Mouse (Mus musculus): ENCODE data around the gene Dock7. TPM values are rescaled to one million over a fixed set of nuclear protein-coding genes. Genes with fewer than 3 reads are reported as not detected.

Dock7 gene
- total and polyA plus RNA-seq, 3 experiments = 8.8 to 11.0 (median 10.5) TPM

DNA sequence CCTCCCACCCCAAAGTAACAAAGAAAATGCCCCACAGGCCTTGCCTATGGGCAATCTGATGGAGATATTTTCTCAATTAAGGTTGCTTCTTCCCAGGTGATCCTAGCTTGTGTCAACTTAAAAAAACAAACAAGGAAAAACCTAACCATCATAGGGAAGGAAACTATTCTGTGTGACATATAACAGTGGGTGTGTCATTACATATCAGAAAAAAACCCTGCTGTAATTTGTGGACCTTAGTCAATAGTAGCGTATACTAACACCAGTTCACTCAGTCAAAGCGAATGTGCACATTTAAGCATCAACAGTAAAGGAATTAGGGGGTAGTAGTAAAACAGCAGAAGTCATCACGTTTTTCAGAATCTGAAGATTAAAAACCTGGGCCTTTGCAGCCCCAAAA, 28.9 kb downstream of the Dock7 start:
- no peak overlapping the region for H3K4me3 ChIP-seq
- no peak overlapping the region for H3K27ac ChIP-seq
- H3K4me1 ChIP-seq (ENCODE audit: control insufficient read depth, insufficient read depth, low read length) = peaks cover 2% of the 10 kb centered on the region
- H3K36me3 ChIP-seq (ENCODE audit: control insufficient read depth, insufficient read depth, low read length) = no peaks in the 10 kb centered on the region
- H3K9ac ChIP-seq (ENCODE audit: low read depth, low read length) = no peak overlapping the region
- no peaks in the 10 kb centered on the region for H3K27me3 ChIP-seq (ENCODE audit: control insufficient read depth, insufficient read depth, low read length)
- DNase-seq = no peak
- H3K79me2 ChIP-seq (replicated peaks; ENCODE audit: control insufficient read depth, insufficient read depth, low read length) = no peaks in the 10 kb centered on the region
- intact Hi-C loops (cut with DNase I) = no loop called here
- TF ChIP-seq POLR2A (IDR thresholded peaks at IDR 0.05; ENCODE audit: insufficient read depth, low read depth, low read length) = no peak
- TF ChIP-seq CTCF (IDR thresholded peaks at IDR 0.05) = no peak
- TF ChIP-seq EP300 (IDR thresholded peaks at IDR 0.05; ENCODE audit: insufficient read depth, low read depth, low read length) = no peak
- 94% methylated on average over 3 of the region's 3 CpGs for WGBS

DNA sequence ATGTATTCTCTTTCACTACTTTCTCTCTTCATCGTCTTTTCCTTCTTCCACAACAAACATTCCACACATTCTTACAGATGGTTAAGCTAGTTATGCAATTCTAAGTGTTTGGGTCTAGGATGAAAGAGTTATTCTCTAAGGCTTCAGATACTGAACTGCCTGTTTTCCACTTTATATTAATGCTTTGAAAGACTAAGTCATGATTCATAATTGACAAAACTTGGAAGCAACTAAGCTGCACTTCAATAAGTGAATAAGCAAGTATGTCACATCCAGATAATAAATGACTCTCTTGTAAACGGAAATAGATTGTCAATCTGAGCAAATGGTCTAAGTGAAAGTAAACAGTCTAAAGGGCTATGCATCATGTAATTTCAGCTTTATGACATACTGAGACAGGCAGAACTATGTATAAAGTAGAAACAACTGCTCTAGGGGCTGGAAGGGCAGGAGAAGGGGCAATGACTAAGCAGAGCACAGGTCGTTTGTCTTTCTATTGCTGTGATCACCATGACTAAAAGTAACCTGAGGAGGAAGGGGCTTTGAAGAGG, 29.5 kb downstream of the Dock7 start:
- H3K9ac ChIP-seq (ENCODE audit: low read depth, low read length) = no peak overlapping the region
- WGBS = 42% methylated on average over 3 of the region's 3 CpGs
- H3K4me3 ChIP-seq = no peak overlapping the region
- no peaks in the 10 kb centered on the region for H3K27me3 ChIP-seq (ENCODE audit: control insufficient read depth, insufficient read depth, low read length)
- H3K27ac ChIP-seq = no peak overlapping the region
- intact Hi-C loops (cut with DNase I) = no loop called here
- no peaks in the 10 kb centered on the region for H3K79me2 ChIP-seq (replicated peaks; ENCODE audit: control insufficient read depth, insufficient read depth, low read length)
- peaks cover 2% of the 10 kb centered on the region for H3K4me1 ChIP-seq (ENCODE audit: control insufficient read depth, insufficient read depth, low read length)
- no peaks in the 10 kb centered on the region for H3K36me3 ChIP-seq (ENCODE audit: control insufficient read depth, insufficient read depth, low read length)
- TF ChIP-seq CTCF (IDR thresholded peaks at IDR 0.05) (no peak), EP300 (IDR thresholded peaks at IDR 0.05; ENCODE audit: insufficient read depth, low read depth, low read length) (no peak), POLR2A (IDR thresholded peaks at IDR 0.05; ENCODE audit: insufficient read depth, low read depth, low read length) (no peak)
- DNase-seq = no peak

DNA sequence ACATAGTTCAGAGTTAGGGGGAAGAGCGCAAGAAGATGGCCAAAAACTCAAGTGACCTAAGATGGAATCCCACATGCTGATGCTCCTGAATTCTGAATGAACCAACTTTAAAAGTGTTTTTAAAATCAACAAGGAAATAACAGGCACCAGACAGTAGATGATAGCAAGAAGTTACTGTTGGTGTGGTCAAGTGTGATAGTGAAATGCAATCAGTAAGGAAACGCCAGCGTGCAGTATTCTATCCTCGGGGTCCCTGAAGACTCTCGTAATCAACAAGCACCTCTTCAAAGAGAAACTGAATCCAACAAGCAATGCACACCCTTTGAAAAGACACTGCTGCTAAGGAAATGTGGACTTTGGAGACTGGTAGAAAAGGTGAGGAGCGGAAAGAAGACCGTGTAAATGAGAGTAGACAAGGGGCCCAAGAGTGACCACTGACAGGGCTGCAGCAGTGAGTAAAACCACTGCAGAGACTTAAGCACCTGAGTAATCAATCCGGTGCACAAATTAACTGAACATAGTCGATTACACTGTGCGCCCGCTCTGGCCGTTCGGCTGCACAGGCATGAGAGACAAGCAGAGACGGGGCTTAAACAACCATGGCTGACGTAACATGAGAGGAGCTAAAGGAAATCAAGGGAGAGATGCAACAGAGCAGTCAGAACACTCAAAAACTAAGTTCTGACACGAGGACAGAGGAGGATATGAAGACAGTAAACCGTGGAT, 32.8 kb downstream of the Dock7 start:
- Histone ChIP-seq H3K27me3 (ENCODE audit: control insufficient read depth, insufficient read depth, low read length) (no peaks in the 10 kb centered on the region), H3K79me2 (replicated peaks; ENCODE audit: control insufficient read depth, insufficient read depth, low read length) (no peaks in the 10 kb centered on the region), H3K4me3 (no peak overlapping the region), H3K4me1 (ENCODE audit: control insufficient read depth, insufficient read depth, low read length) (peaks cover 2% of the 10 kb centered on the region), H3K36me3 (ENCODE audit: control insufficient read depth, insufficient read depth, low read length) (no peaks in the 10 kb centered on the region), H3K27ac (no peak overlapping the region), H3K9ac (ENCODE audit: low read depth, low read length) (no peak overlapping the region)
- DNase-seq = no peak
- WGBS = 90% methylated on average over 17 of the region's 17 CpGs
- TF ChIP-seq EP300 (IDR thresholded peaks at IDR 0.05; ENCODE audit: insufficient read depth, low read depth, low read length) = no peak
- no peak for TF ChIP-seq CTCF (IDR thresholded peaks at IDR 0.05)
- no peak for TF ChIP-seq POLR2A (IDR thresholded peaks at IDR 0.05; ENCODE audit: insufficient read depth, low read depth, low read length)
- intact Hi-C loops (cut with DNase I) = no loop called here

DNA sequence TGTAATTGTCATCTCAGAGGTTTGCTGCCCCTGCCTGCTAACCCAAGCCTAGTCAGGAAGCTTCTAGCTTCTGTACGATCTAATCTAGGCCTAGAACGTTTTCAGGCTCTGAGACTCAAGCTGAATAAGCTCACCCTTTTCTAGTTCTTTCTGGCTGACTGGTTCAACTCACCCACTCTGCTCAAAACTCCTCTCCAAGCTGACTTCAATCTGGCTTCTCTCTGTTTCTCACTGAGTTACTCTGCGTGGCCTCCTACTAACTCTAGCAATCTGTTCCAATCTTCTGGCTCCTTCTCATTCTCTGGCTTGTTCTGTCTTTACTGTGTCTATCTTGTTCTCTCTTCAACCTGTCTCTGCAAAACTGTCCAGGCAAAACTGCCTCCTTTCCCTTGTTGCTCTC, 36.9 kb downstream of the Dock7 start:
- no peak overlapping the region for H3K4me3 ChIP-seq
- TF ChIP-seq EP300 (IDR thresholded peaks at IDR 0.05; ENCODE audit: insufficient read depth, low read depth, low read length) = no peak
- no peak for TF ChIP-seq CTCF (IDR thresholded peaks at IDR 0.05)
- TF ChIP-seq POLR2A (IDR thresholded peaks at IDR 0.05; ENCODE audit: insufficient read depth, low read depth, low read length) = no peak
- H3K27ac ChIP-seq = no peak overlapping the region
- intact Hi-C loops (cut with DNase I) = no loop called here
- no peaks in the 10 kb centered on the region for H3K36me3 ChIP-seq (ENCODE audit: control insufficient read depth, insufficient read depth, low read length)
- no peaks in the 10 kb centered on the region for H3K4me1 ChIP-seq (ENCODE audit: control insufficient read depth, insufficient read depth, low read length)
- DNase-seq = no peak
- no peak overlapping the region for H3K9ac ChIP-seq (ENCODE audit: low read depth, low read length)
- no peaks in the 10 kb centered on the region for H3K79me2 ChIP-seq (replicated peaks; ENCODE audit: control insufficient read depth, insufficient read depth, low read length)
- no peaks in the 10 kb centered on the region for H3K27me3 ChIP-seq (ENCODE audit: control insufficient read depth, insufficient read depth, low read length)
- WGBS = 78% methylated on average over 3 of the region's 3 CpGs

DNA sequence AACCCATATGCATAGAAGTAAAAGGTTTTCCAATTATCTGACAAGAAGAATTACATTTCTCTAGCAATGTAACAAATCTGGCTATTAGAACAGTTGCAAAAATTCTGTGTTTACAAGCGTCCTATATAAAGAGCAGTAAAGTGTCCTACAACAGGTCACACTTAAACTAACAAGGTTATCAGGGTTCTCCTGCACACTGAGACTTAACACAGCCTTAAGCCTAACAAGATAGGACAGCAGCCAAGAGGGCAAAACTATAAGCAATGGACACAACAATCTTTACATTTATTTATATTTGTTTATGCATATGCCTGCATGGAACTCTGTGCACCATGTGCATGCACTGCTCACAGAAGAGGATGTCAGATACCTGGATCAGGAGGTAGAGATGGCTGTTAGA, 39.5 kb downstream of the Dock7 start:
- H3K9ac ChIP-seq (ENCODE audit: low read depth, low read length) = no peak overlapping the region
- no peak for TF ChIP-seq CTCF (IDR thresholded peaks at IDR 0.05)
- TF ChIP-seq POLR2A (IDR thresholded peaks at IDR 0.05; ENCODE audit: insufficient read depth, low read depth, low read length) = no peak
- DNase-seq = no peak
- no peaks in the 10 kb centered on the region for H3K79me2 ChIP-seq (replicated peaks; ENCODE audit: control insufficient read depth, insufficient read depth, low read length)
- intact Hi-C loops (cut with DNase I) = no loop called here
- H3K4me1 ChIP-seq (ENCODE audit: control insufficient read depth, insufficient read depth, low read length) = no peaks in the 10 kb centered on the region
- no peak overlapping the region for H3K27ac ChIP-seq
- no peak overlapping the region for H3K4me3 ChIP-seq
- H3K27me3 ChIP-seq (ENCODE audit: control insufficient read depth, insufficient read depth, low read length) = no peaks in the 10 kb centered on the region
- no peaks in the 10 kb centered on the region for H3K36me3 ChIP-seq (ENCODE audit: control insufficient read depth, insufficient read depth, low read length)
- WGBS = 84% methylated on average over 1 of the region's 1 CpGs

DNA sequence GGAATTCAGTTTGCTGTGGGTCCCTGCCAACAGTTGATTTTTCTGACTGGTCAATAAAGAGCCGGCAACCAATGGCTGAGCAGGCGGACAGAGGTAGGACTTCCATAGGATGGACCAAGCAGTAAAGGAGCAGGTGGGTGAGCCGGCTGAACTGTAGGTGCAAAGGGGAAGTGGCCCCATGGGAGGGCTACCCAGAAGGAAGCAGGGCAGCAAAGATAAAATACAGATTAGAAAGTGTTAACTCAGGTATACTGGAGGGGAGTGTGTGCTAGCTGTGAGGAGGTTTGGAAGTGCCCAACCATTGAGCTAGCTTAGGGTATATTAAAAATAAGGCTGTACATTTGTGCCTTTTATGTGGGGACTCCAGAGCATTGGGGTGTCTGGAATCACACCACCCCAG, 42.7 kb downstream of the Dock7 start:
- WGBS = 84% methylated on average over 3 of the region's 3 CpGs
- no peaks in the 10 kb centered on the region for H3K27me3 ChIP-seq (ENCODE audit: control insufficient read depth, insufficient read depth, low read length)
- no peak overlapping the region for H3K4me3 ChIP-seq
- no peak overlapping the region for H3K9ac ChIP-seq (ENCODE audit: low read depth, low read length)
- intact Hi-C loops (cut with DNase I) = no loop called here
- no peaks in the 10 kb centered on the region for H3K4me1 ChIP-seq (ENCODE audit: control insufficient read depth, insufficient read depth, low read length)
- DNase-seq = no peak
- no peak overlapping the region for H3K27ac ChIP-seq
- no peak for TF ChIP-seq POLR2A (IDR thresholded peaks at IDR 0.05; ENCODE audit: insufficient read depth, low read depth, low read length)
- TF ChIP-seq CTCF (IDR thresholded peaks at IDR 0.05) = no peak
- TF ChIP-seq EP300 (IDR thresholded peaks at IDR 0.05; ENCODE audit: insufficient read depth, low read depth, low read length) = no peak
- no peaks in the 10 kb centered on the region for H3K36me3 ChIP-seq (ENCODE audit: control insufficient read depth, insufficient read depth, low read length)
- no peaks in the 10 kb centered on the region for H3K79me2 ChIP-seq (replicated peaks; ENCODE audit: control insufficient read depth, insufficient read depth, low read length)
